Mouse (Mus musculus): ENCODE measurements at regions not wholly inside any gene's neighbourhood (a gene's known extent, or its start where the extent isn't known, plus 50 kb on each side); places are given as distances from the start of the nearest gene placed in this dataset.

DNA sequence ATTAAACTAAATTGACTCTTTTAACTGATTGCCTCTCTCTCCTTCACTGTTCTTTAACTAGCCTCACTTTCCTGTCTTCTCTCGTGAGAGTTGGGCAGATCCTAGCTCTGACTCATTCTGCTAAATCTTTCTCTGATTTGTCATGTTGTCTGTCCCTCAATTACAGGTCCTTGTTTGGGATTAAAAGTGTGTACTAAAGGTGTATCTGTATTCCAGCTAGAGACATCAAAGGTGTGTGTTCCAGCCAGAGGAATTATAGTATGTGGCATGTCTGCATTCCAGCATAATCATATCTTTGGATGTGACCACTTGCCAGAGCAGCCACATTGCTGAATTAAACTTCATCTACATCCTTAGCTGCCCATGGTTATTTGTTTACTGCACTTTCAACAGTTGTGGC lies 167.5 kb upstream of the Fam83b start:
- CTCF ChIA-PET: no interaction called here
- H3K27me3 ChIP-seq: no peaks in the 10 kb centered on the region
- POLR2A ChIA-PET: no interaction called here
- TF ChIP-seq CTCF (IDR thresholded peaks at IDR 0.05): no peak
- in situ Hi-C loops (cut with MboI; ENCODE audit: low pct_unique_long_range_greater_than_20kb): no loop called here
- DNase-seq (ENCODE audit: low read depth, low spot score) (no peak), ATAC-seq (no peak)

DNA sequence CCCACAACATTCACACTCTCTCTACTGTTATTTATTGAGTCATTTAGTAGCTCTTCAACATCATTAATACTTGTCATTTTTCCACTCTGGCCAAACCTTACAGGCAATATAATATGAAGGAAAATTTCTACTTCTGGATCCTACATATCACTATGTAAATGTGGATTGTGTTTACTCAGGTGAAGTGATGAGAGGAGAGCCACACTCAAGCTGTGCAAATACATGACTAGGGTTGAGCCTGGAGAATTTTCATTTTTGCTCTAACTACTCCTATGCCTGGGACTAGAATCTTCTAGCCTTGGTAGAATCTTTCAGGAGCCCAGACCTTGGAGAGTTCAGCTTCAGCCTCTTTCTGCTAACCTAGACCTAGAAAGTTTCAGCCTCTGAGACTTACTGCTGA lies 166.9 kb upstream of the Fam83b start:
- in situ Hi-C loops (cut with MboI; ENCODE audit: low pct_unique_long_range_greater_than_20kb): no loop called here
- ChIA-PET CTCF (no interaction called here), POLR2A (no interaction called here)
- no peaks in the 10 kb centered on the region for H3K27me3 ChIP-seq
- ATAC-seq: peak; percentile 51
- no peak for DNase-seq (ENCODE audit: low read depth, low spot score)
- TF ChIP-seq CTCF (IDR thresholded peaks at IDR 0.05): no peak

DNA sequence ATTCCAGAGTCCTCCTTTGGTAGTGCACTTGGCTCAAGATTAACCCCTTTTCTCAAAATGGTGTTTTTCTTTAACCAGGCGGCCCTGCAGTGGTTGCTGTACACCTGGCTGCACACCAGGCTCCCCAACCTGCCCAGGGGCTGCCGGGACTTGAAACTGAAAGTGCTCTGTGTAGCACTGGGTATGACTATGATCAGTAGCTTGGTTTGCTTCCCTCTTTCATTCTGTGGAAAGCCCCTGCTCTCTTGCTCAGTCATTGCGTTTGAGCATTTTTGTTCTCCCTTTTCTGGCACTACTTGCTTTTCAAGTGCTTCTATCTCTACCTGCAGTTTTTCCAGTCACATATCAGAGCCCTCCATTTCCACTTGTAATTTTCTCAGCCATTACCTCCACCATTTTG lies 156.0 kb upstream of the Fam83b start:
- no peaks in the 10 kb centered on the region for H3K27me3 ChIP-seq
- no peak for TF ChIP-seq CTCF (IDR thresholded peaks at IDR 0.05)
- ChIA-PET POLR2A (no interaction called here), CTCF (no interaction called here)
- no peak for ATAC-seq
- no peak for DNase-seq (ENCODE audit: low read depth, low spot score)
- in situ Hi-C loops (cut with MboI; ENCODE audit: low pct_unique_long_range_greater_than_20kb): no loop called here

DNA sequence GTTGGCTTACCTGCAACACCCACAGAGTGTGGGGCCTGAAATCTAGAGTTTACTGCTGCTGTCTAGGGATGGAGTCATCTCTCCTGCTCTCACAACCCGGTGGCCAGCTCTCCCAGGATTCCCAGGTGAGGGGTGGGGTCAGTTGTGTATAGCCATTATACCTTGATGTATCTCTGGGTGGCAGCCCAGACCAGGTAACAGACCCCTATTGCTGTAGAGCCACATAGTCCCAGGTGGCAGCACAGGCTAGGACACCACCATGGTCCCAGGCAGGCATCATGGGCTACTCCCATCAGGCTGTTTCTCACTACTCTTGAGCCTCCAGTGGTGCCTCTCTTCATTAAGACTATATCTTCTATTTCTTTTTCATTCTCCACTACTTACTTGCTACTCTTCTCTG lies 148.9 kb upstream of the Fam83b start:
- DNase-seq (ENCODE audit: low read depth, low spot score): no peak
- ATAC-seq: no peak
- no peaks in the 10 kb centered on the region for H3K27me3 ChIP-seq
- no peak for TF ChIP-seq CTCF (IDR thresholded peaks at IDR 0.05)
- in situ Hi-C loops (cut with MboI; ENCODE audit: low pct_unique_long_range_greater_than_20kb): no loop called here
- ChIA-PET POLR2A (no interaction called here), CTCF (no interaction called here)

DNA sequence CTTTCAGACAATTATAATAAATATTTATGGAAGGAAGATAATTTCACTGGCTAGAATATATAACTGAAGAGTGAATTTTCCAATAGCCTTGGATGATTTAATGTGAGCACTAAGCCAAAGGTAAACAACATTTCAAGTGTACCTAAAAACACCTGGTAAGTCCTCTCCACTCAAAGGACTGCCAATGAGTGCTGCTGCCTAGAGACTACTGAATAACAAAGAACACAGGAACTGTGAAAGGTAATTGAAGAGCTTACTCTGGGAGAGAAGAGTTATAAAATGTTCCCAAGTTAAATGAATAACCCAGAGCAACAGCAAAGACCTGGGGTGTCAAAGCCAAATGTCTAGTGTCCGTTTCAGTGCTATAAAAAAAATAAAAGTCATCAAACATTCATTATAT lies 139.5 kb upstream of the Fam83b start:
- ChIA-PET POLR2A (no interaction called here), CTCF (no interaction called here)

DNA sequence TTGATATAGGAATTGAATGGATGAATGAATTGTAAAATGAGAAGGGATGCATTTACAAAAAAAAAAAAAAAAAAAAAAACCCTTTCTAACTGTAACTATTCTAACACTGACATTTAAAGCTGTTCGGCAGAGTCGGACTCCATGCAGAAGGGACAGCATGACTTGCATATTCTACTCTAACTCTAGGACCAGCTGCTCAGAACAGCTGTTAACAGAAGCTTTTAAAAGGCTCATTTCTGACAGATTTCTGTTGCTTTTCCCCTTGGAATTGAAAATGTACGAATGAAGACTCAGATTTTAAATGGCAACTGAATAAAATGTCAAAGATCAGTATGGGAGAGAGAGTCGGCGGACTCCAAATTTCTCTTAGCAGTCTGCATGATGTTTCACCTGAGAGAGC lies 138.9 kb upstream of the Fam83b start:
- no peak for TF ChIP-seq CTCF (IDR thresholded peaks at IDR 0.05)
- ChIA-PET CTCF (no interaction called here), POLR2A (no interaction called here)
- ATAC-seq: no peak
- DNase-seq (ENCODE audit: low read depth, low spot score): no peak
- peaks cover 10% of the 10 kb centered on the region for H3K27me3 ChIP-seq
- in situ Hi-C loops (cut with MboI; ENCODE audit: low pct_unique_long_range_greater_than_20kb): no loop called here

More for the DNA sequence above, 139.5 kb upstream of the Fam83b start:
- in situ Hi-C loops (cut with MboI; ENCODE audit: low pct_unique_long_range_greater_than_20kb): no loop called here
- H3K27me3 ChIP-seq: peaks cover 10% of the 10 kb centered on the region
- no peak for ATAC-seq
- TF ChIP-seq CTCF (IDR thresholded peaks at IDR 0.05): no peak
- no peak for DNase-seq (ENCODE audit: low read depth, low spot score)

DNA sequence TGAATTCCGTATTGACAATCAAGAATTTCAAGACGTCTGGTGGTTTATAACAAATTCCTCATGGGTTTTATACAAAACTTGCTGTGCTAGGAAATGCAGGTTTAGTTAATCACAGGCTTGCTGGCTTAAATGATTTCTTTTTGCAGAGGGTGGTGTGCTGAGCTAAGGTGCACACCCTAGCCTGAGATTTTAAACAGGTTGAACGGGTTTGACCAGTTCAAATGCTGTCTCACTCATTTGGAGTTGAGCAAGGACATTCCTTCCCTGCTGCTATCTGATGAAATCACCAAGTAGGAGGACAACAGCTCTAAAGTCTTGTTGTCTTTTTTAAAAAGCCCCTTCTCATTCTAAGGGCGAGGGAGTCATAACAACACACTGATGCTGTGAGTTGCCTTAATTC lies 128.6 kb upstream of the Fam83b start:
- ChIA-PET POLR2A (no interaction called here), CTCF (no interaction called here)
- in situ Hi-C loops (cut with MboI; ENCODE audit: low pct_unique_long_range_greater_than_20kb): no loop called here
- DNase-seq (ENCODE audit: low read depth, low spot score) (no peak), ATAC-seq (no peak)
- no peak for TF ChIP-seq CTCF (IDR thresholded peaks at IDR 0.05)
- peaks cover 14% of the 10 kb centered on the region for H3K27me3 ChIP-seq

DNA sequence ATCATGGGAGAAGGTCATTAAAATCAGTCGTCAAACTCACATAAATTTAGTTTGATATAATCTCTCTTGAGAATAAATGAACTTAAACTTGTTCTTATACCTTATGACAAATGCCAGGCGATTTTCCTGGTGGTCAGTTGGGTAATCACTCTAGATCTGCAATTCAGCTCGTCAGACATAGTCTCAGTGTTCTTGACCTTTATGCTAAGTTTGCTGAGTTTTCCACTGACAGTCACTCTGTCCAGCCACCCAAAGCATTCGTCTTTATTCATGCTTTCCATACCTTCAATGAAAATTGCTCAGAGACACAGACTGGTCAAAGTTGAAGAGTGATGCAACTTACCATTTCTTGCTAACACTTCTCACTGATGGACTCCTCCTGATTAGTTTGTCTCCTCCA lies 126.1 kb upstream of the Fam83b start:
- peaks cover 2% of the 10 kb centered on the region for H3K27me3 ChIP-seq
- CTCF ChIA-PET: no interaction called here
- ATAC-seq (no peak), DNase-seq (ENCODE audit: low read depth, low spot score) (no peak)
- no peak for TF ChIP-seq CTCF (IDR thresholded peaks at IDR 0.05)
- in situ Hi-C loops (cut with MboI; ENCODE audit: low pct_unique_long_range_greater_than_20kb): no loop called here
- POLR2A ChIA-PET: no interaction called here

DNA sequence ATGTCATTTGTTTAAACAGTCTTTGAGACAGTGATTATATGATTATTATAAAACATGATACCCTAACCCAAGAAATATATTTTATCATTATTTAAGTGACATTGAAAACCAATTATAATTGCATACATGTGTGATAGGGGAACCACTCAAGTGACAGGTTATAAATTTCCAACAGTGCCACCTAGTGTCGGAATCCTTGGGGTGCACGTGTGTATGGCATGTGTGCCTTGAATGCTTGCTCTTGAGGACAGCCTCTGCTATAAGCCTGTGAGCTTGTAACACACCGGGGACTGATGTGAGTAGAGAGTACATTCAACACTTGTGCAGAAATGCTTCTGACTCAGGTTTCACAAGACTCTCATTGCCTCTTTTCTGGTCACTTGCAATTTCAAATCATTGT lies 93.9 kb upstream of the Fam83b start:
- peak; percentile 1 for DNase-seq (ENCODE audit: low read depth, low spot score)
- ATAC-seq: no peak
- POLR2A ChIA-PET: no interaction called here
- H3K27me3 ChIP-seq: peaks cover 10% of the 10 kb centered on the region
- CTCF ChIA-PET: no interaction called here
- peak; percentile 70 for TF ChIP-seq CTCF (IDR thresholded peaks at IDR 0.05)
- in situ Hi-C loops (cut with MboI; ENCODE audit: low pct_unique_long_range_greater_than_20kb): loop anchor here (25.0 kb wide), 1 partner anchor 701 kb away; the partner anchor contains the start of gene Mlip

DNA sequence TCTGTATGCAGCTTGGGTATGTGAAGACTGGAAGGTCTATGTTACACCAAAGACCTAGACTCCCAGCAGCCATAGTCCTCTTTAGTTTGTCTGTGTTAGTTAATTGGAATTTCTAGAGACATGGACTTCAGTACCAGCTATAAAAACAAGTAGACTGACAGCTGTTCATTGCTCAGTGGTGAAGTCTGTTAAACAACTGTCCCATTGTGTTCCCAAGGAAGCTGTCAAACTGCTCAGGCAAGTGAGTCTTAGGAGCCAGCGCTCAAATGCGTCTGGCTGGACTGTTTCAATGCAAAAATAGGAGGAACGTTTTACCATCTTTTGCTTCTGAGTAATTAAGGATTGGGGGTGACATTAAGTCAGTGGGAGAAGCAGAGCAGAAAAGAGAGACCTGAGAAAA lies 92.9 kb upstream of the Fam83b start:
- H3K27me3 ChIP-seq: peaks cover 10% of the 10 kb centered on the region
- in situ Hi-C loops (cut with MboI; ENCODE audit: low pct_unique_long_range_greater_than_20kb): loop anchor here (25.0 kb wide), 1 partner anchor 703 kb away; the partner anchor contains the start of gene Mlip
- ATAC-seq (no peak), DNase-seq (ENCODE audit: low read depth, low spot score) (no peak)
- POLR2A ChIA-PET: no interaction called here
- no peak for TF ChIP-seq CTCF (IDR thresholded peaks at IDR 0.05)
- CTCF ChIA-PET: no interaction called here

DNA sequence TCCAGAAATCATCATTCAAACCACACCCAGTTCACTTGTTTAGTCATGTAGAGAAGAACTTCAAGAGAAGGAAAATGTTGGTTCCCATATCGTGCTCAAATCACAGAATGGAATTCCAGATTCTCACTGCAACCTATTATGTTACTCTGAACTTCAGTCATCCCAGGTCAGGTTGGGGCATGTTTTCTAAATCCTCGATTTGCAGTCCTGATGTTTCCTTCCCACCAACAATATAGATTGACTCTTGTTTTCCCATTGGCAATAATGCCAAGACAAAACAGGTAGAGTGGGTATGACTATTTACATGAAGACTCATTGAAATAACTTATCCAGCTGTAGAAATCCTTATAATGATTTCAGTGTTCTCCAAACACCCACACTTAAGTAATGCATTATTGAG lies 86.4 kb upstream of the Fam83b start:
- DNase-seq (ENCODE audit: low read depth, low spot score): no peak
- in situ Hi-C loops (cut with MboI; ENCODE audit: low pct_unique_long_range_greater_than_20kb): loop anchor here (25.0 kb wide), 1 partner anchor 709 kb away; the partner anchor contains the start of gene Mlip

DNA sequence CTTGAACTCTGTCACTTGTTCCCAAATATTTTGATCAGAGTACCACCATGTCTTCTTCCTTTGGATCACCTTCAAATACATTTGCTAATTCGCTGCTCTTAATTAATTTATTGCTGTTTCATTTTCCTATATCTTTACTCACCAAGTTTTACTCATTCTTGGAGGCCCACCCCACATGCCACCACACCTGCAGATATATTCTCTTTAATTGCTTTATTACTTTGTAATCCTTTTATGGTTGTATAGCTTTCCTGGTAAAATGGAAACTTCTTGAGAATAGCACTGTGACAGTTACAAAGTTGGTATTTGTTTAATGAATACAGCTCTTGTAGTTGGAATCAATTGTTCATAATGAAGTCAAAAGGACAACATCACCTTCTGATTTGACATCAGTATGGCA lies 82.6 kb upstream of the Fam83b start:
- TF ChIP-seq CTCF (IDR thresholded peaks at IDR 0.05): no peak
- CTCF ChIA-PET: no interaction called here
- ATAC-seq (no peak), DNase-seq (ENCODE audit: low read depth, low spot score) (no peak)
- peaks cover 14% of the 10 kb centered on the region for H3K27me3 ChIP-seq
- in situ Hi-C loops (cut with MboI; ENCODE audit: low pct_unique_long_range_greater_than_20kb): no loop called here
- POLR2A ChIA-PET: no interaction called here

More for the DNA sequence above, 86.4 kb upstream of the Fam83b start:
- CTCF ChIA-PET: interaction anchor here (1.8 kb wide), 1 partner anchor 10 kb away, joined by 4 read pairs; no protein-coding TSS in a partner anchor
- POLR2A ChIA-PET: no interaction called here
- no peak for TF ChIP-seq CTCF (IDR thresholded peaks at IDR 0.05)
- H3K27me3 ChIP-seq: peaks cover 17% of the 10 kb centered on the region
- no peak for ATAC-seq

Measured in Patski (cell line).